Mouse (Mus musculus): ENCODE measurements around the gene Uqcr10. TPM values are rescaled to one million over a fixed set of nuclear protein-coding genes. Genes with fewer than 3 reads are reported as not detected.

Uqcr10 gene
- polyA plus RNA-seq, 1 experiment, result 209 TPM

DNA sequence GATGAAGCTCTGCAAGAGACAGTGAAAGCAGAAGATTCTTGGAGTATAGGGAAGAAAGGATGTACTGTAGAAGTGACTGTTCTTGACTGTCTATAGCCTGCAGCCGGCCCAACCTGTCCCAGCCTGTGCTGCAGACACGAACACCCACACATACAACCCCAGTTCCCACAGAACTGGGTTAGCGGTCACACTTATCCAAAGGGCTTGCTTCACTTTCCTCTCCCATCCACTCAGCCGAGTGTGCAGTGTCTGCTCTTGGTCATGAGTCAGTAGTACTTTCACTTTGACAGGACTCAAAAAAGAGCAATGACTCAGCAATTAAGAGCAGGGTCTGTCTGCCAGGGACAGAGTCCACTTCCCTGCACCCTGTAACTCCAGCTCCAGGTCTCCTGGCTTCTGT is 42.8 kb downstream of the Uqcr10 start:
- Histone ChIP-seq H3K27ac (ENCODE audit: insufficient read depth, low read depth, low read length) (peak overlapping the region; percentile 45), H3K4me1 (ENCODE audit: control insufficient read depth, insufficient read depth, low read length) (peaks cover 28% of the 10 kb centered on the region), H3K4me3 (ENCODE audit: insufficient read depth, low read length) (peak overlapping the region; percentile 37)
- TF ChIP-seq CTCF (IDR thresholded peaks at IDR 0.05; ENCODE audit: low read depth, low read length) (no peak), POLR2A (IDR thresholded peaks at IDR 0.05; ENCODE audit: borderline replicate concordance, low read depth, low read length) (no peak)

DNA sequence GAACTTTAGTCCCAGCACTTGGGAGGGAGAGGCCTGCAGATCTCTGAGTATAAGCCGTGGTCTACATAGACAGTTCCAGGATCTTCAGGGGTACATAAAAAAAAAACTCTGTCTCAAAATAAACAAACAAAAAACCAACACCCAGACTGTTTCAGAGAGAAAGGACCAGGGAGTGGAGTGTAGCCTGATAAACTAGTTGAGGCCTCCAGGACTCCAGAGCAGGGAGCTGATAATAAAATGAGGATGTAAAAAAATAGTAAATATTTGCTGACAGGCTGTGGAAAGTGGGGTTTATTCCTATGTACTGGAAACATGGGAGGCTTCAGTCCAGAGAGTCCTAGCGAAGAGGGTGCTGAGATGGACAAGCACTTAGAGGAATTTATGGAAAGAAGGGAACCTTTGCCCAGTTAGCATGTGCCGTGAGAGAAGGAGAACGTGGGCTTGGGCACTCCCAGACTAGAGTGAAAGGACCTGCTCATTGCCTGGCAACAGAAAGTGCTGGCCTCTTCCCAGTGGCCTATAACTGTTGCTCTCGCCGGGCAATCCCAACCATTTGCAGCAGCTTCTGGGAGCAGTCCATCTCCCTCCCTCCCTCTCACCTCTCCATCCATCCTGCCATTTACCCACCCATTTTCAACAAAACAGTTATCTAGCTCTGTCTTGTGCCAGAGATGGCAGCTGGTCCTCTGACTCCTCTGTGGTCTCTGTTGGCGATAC is 43.7 kb downstream of the Uqcr10 start:
- peaks cover 28% of the 10 kb centered on the region for H3K4me1 ChIP-seq (ENCODE audit: control insufficient read depth, insufficient read depth, low read length)
- TF ChIP-seq CTCF (IDR thresholded peaks at IDR 0.05; ENCODE audit: low read depth, low read length) (no peak), POLR2A (IDR thresholded peaks at IDR 0.05; ENCODE audit: borderline replicate concordance, low read depth, low read length) (no peak)
- peak overlapping the region; percentile 1; the same call in 1 of the 2 replicates for H3K27ac ChIP-seq (ENCODE audit: insufficient read depth, low read depth, low read length)

DNA sequence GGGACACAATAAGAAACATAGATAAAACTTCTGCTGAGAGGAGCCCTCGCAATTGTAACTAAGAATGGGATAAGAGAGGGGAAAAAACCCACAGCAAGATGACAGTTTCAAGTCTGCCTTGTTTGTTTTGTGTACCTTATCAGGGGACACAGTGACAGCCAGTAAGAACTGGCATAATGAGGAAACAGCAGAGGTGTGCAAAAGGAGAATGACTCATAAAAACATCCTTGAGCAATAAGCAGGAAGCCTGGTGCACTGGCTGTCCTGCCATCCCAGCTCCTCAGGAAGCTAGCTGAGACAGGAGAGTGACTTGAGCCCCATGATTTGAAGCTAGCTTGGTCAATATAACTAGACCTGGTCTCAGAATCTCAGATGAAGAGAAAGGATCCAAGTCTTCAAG is 44.3 kb downstream of the Uqcr10 start:
- Histone ChIP-seq H3K4me1 (ENCODE audit: control insufficient read depth, insufficient read depth, low read length) (peaks cover 28% of the 10 kb centered on the region), H3K4me3 (ENCODE audit: insufficient read depth, low read length) (no peak overlapping the region), H3K27ac (ENCODE audit: insufficient read depth, low read depth, low read length) (peak overlapping the region; percentile 1; the same call in 1 of the 2 replicates)
- no peak for TF ChIP-seq CTCF (IDR thresholded peaks at IDR 0.05; ENCODE audit: low read depth, low read length)

More for the DNA sequence above, 43.7 kb downstream of the Uqcr10 start:
- H3K4me3 ChIP-seq (ENCODE audit: insufficient read depth, low read length), result no peak overlapping the region

Other genes starting within 250 kb of the Uqcr10 start
- gene Mtmr3, start 109.5 kb downstream of the Uqcr10 start, polyA plus RNA-seq (2012; ENCODE audit: insufficient read depth, insufficient read length, missing spikeins), result 43.1 and 43.5 TPM in 2 replicates
- gene Gm11032, start 84.3 kb downstream of the Uqcr10 start, polyA plus RNA-seq (2012; ENCODE audit: insufficient read depth, insufficient read length, missing spikeins), result not detected in 2 replicates
- 34.2 and 36.5 TPM in 2 replicates for gene Ascc2, start 66.6 kb downstream of the Uqcr10 start, polyA plus RNA-seq (2012; ENCODE audit: insufficient read depth, insufficient read length, missing spikeins)
- 34.0 and 36.1 TPM in 2 replicates for gene Zmat5, start 336 bp upstream of the Uqcr10 start, polyA plus RNA-seq (2012; ENCODE audit: insufficient read depth, insufficient read length, missing spikeins)
- not detected in 2 replicates for gene Cabp7, start 42.4 kb upstream of the Uqcr10 start, polyA plus RNA-seq (2012; ENCODE audit: insufficient read depth, insufficient read length, missing spikeins)
- gene Nf2, start 145.2 kb upstream of the Uqcr10 start, polyA plus RNA-seq (2012; ENCODE audit: insufficient read depth, insufficient read length, missing spikeins), result 76.7 and 76.8 TPM in 2 replicates
- gene Nipsnap1, start 169.6 kb upstream of the Uqcr10 start, polyA plus RNA-seq (2012; ENCODE audit: insufficient read depth, insufficient read length, missing spikeins), result 7.7 TPM in 2 replicates
- gene Thoc5, start 191.0 kb upstream of the Uqcr10 start, polyA plus RNA-seq (2012; ENCODE audit: insufficient read depth, insufficient read length, missing spikeins), result 23.0 and 23.3 TPM in 2 replicates
- not detected in 2 replicates for gene Nefh, start 243.7 kb upstream of the Uqcr10 start, polyA plus RNA-seq (2012; ENCODE audit: insufficient read depth, insufficient read length, missing spikeins)